Mouse (Mus musculus) left cerebral cortex, postnatal 4 days (tissue): ENCODE data around the gene Slit3. TPM values are rescaled to one million over a fixed set of nuclear protein-coding genes. Genes with fewer than 3 reads are reported as not detected.
A peak's percentile ranks its signal among the peaks of the same experiment; 100 is the strongest.

ENCODE experiments used
- DNase-seq: peaks from one replicate; pipeline ENCODE4 v3.0.0-alpha.2; 2022
- intact Hi-C: fragments of 180-260 bp; cut with DNase I; formaldehyde crosslinking; loops from one replicate; pipeline ENCODE4 v1.15.1; 2025
- total RNA-seq, 2 experiments: library from RNA; stranded (reverse); gene quantifications; 2 replicates each; pipeline ENCODE4 v1.2.3; 2021

The Slit3 gene
- total RNA-seq, 2 experiments from 2014 or later, result 21.2 to 29.1 TPM

GRCm38 (mm10) chr11:35337493-35337892, 216.5 kb downstream of the Slit3 start:
- intact Hi-C loops, result no loop called here
- peak; percentile 91 for DNase-seq

GRCm38 (mm10) chr11:35337927-35338819, 217.1 kb downstream of the Slit3 start:
- DNase-seq, result peak; percentile 52
- intact Hi-C loops, result no loop called here

- no peak for DNase-seq
- intact Hi-C loops, result no loop called here
Measured at GRCm38 (mm10) chr11:35340752-35341151, 219.7 kb downstream of the Slit3 start.

GRCm38 (mm10) chr11:35342486-35342885, 221.5 kb downstream of the Slit3 start:
- DNase-seq, result no peak
- intact Hi-C loops, result no loop called here

GRCm38 (mm10) chr11:35345696-35346480, 224.9 kb downstream of the Slit3 start:
- intact Hi-C loops, result no loop called here

GRCm38 (mm10) chr11:35348099-35348498, 227.1 kb downstream of the Slit3 start:
- intact Hi-C loops, result no loop called here
- DNase-seq, result no peak

More at GRCm38 (mm10) chr11:35345696-35346480, 224.9 kb downstream of the Slit3 start:
- no peak for DNase-seq

- intact Hi-C loops, result no loop called here
- no peak for DNase-seq
Measured at GRCm38 (mm10) chr11:35350968-35351367, 229.9 kb downstream of the Slit3 start.

GRCm38 (mm10) chr11:35351376-35351775, 230.4 kb downstream of the Slit3 start:
- no peak for DNase-seq
- intact Hi-C loops, result no loop called here

- no peak for DNase-seq
- intact Hi-C loops, result no loop called here
Measured at GRCm38 (mm10) chr11:35355811-35356210, 234.8 kb downstream of the Slit3 start.

GRCm38 (mm10) chr11:35361071-35361470, 240.0 kb downstream of the Slit3 start:
- no peak for DNase-seq

GRCm38 (mm10) chr11:35362975-35363374, 242.0 kb downstream of the Slit3 start:
- intact Hi-C loops, result no loop called here
- DNase-seq, result no peak

More at GRCm38 (mm10) chr11:35361071-35361470, 240.0 kb downstream of the Slit3 start:
- intact Hi-C loops, result no loop called here

GRCm38 (mm10) chr11:35364469-35364868, 243.4 kb downstream of the Slit3 start:
- intact Hi-C loops, result no loop called here

GRCm38 (mm10) chr11:35365510-35365931, 244.5 kb downstream of the Slit3 start:
- intact Hi-C loops, result no loop called here
- no peak for DNase-seq

More at GRCm38 (mm10) chr11:35364469-35364868, 243.4 kb downstream of the Slit3 start:
- no peak for DNase-seq

- no peak for DNase-seq
- intact Hi-C loops, result no loop called here
Measured at GRCm38 (mm10) chr11:35366611-35367010, 245.6 kb downstream of the Slit3 start.

GRCm38 (mm10) chr11:35367248-35367647, 246.2 kb downstream of the Slit3 start:
- intact Hi-C loops, result no loop called here
- peak; percentile 5 for DNase-seq

- DNase-seq, result peak; percentile 18
- intact Hi-C loops, result no loop called here
Measured at GRCm38 (mm10) chr11:35369964-35370363, 248.9 kb downstream of the Slit3 start.

- DNase-seq, result no peak
- intact Hi-C loops, result no loop called here
Measured at GRCm38 (mm10) chr11:35370705-35371104, 249.7 kb downstream of the Slit3 start.

GRCm38 (mm10) chr11:35372410-35372809, 251.4 kb downstream of the Slit3 start:
- intact Hi-C loops, result no loop called here

GRCm38 (mm10) chr11:35375072-35375471, 254.0 kb downstream of the Slit3 start:
- DNase-seq, result no peak
- intact Hi-C loops, result no loop called here

More at GRCm38 (mm10) chr11:35372410-35372809, 251.4 kb downstream of the Slit3 start:
- no peak for DNase-seq

- intact Hi-C loops, result no loop called here
- no peak for DNase-seq
Measured at GRCm38 (mm10) chr11:35378802-35379201, 257.8 kb downstream of the Slit3 start.

GRCm38 (mm10) chr11:35379407-35379806, 258.4 kb downstream of the Slit3 start:
- DNase-seq, result no peak
- intact Hi-C loops, result no loop called here
